Mouse (Mus musculus): ENCODE results near the gene Blmh. TPM values are rescaled to one million over a fixed set of nuclear protein-coding genes. Genes with fewer than 3 reads are reported as not detected.

Gene Blmh
- polyA plus RNA-seq, 1 experiment: 1.5 TPM

- peaks cover 6% of the 10 kb centered on the region; the same call in 1 of the 2 replicates for H3K27me3 ChIP-seq (ENCODE audit: control insufficient read depth)
- peaks cover 11% of the 10 kb centered on the region for H3K36me3 ChIP-seq (ENCODE audit: control insufficient read depth)
- no peaks in the 10 kb centered on the region for H3K9me3 ChIP-seq (ENCODE audit: control insufficient read depth, low read length)
- H3K4me1 ChIP-seq (ENCODE audit: control insufficient read depth): peaks cover 28% of the 10 kb centered on the region
- peak overlapping the region; percentile 85 for H3K4me3 ChIP-seq (replicated peaks)
- TF ChIP-seq GATA1 (IDR thresholded peaks at IDR 0.05; ENCODE audit: low read length): no peak
- TF ChIP-seq TAL1 (IDR thresholded peaks at IDR 0.05; ENCODE audit: low read length): no peak
These were observed 20.2 kb downstream of the Blmh start for GRCm38 (mm10) chr11:76944839-76945238.

DNA sequence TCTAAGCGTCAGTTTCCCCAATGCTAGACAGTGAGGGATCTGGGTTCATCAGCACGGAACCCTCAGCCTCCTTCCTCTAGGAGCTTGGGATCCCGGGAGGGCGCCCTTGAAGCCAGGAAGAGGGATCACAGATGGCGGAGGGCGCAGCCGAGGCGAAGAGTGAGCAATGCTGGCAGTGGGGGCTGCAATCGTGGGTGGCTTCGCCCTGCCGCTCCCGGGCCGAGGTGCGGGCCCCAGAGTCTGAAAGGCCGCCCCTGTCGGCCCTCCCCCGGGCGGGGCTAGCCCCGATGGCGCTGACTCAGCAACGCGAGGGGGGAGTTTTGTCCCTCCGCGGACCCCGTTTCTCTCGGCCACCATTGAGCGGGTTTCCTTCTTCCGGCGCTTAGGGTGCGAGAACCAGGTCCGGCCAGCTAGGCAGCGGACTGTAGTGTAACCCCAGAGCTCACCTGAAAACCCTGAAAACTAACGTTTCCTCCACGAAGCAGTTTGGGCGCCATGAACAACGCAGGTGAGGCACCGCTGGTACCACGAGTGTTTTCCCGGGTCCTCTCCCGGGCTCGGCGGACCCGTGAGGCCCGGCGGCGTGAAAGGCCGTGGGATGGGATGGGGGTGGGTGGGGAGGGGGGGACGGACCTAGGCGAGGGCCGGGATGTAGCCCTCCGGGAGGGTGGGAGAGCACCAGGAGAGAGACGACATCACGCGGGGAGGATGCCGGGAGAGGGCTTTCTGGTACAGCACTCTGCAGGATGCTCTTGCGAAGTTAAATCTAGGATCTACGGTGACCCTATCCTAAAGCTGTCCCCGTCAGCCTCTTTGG lies 21.0 kb downstream of the Blmh start:
- Histone ChIP-seq H3K9me3 (ENCODE audit: control insufficient read depth, low read length) (no peaks in the 10 kb centered on the region), H3K27me3 (ENCODE audit: control insufficient read depth) (peaks cover 4% of the 10 kb centered on the region; the same call in 1 of the 2 replicates), H3K36me3 (ENCODE audit: control insufficient read depth) (peaks cover 14% of the 10 kb centered on the region), H3K4me1 (ENCODE audit: control insufficient read depth) (peaks cover 26% of the 10 kb centered on the region), H3K4me3 (replicated peaks) (peak overlapping the region; percentile 85)
- TF ChIP-seq TAL1 (IDR thresholded peaks at IDR 0.05; ENCODE audit: low read length): no peak
- no peak for TF ChIP-seq GATA1 (IDR thresholded peaks at IDR 0.05; ENCODE audit: low read length)

DNA sequence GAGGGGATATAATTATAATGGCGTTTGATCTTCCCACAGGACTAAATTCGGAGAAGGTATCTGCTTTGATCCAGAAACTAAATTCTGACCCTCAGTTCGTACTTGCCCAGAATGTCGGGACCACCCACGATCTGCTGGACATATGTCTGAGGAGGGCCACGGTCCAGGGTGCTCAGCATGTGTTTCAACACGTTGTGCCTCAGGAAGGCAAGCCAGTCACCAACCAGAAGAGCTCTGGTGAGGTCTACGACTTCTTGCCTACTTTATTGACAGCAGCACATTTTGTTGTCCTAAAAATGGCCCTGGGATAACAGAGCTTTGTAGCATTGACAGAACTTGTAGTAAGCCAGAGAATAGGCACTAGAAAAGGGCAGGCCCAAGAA lies 21.6 kb downstream of the Blmh start:
- Histone ChIP-seq H3K4me3 (replicated peaks) (peak overlapping the region; percentile 85), H3K36me3 (ENCODE audit: control insufficient read depth) (peaks cover 20% of the 10 kb centered on the region), H3K9me3 (ENCODE audit: control insufficient read depth, low read length) (no peaks in the 10 kb centered on the region), H3K27me3 (ENCODE audit: control insufficient read depth) (peaks cover 4% of the 10 kb centered on the region; the same call in 1 of the 2 replicates), H3K4me1 (ENCODE audit: control insufficient read depth) (peaks cover 26% of the 10 kb centered on the region)
- no peak for TF ChIP-seq TAL1 (IDR thresholded peaks at IDR 0.05; ENCODE audit: low read length)
- TF ChIP-seq GATA1 (IDR thresholded peaks at IDR 0.05; ENCODE audit: low read length): no peak

DNA sequence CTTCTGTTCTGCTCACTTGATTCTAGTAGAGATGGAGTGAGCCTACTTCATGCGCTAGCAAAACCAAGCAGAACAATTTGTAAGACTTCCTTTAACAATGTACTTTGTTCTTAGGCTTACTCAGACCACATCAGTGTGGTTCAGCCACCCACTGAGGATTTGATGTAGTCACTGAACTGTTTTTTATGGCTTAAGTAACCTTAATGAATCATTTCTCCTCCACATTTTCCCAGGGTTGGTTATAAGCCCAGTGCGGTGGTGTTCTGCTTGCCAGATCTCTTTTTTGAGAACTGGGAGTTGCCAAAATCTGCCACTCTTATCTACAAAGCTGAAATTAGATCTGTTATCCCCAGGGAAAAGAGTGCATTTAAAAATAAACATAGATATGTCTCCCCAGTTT lies 28.9 kb downstream of the Blmh start:
- H3K4me3 ChIP-seq (replicated peaks): no peak overlapping the region
- H3K36me3 ChIP-seq (ENCODE audit: control insufficient read depth): peaks cover 80% of the 10 kb centered on the region
- TF ChIP-seq TAL1 (IDR thresholded peaks at IDR 0.05; ENCODE audit: low read length) (no peak), GATA1 (IDR thresholded peaks at IDR 0.05; ENCODE audit: low read length) (no peak)
- no peaks in the 10 kb centered on the region for H3K9me3 ChIP-seq (ENCODE audit: control insufficient read depth, low read length)
- no peaks in the 10 kb centered on the region for H3K4me1 ChIP-seq (ENCODE audit: control insufficient read depth)
- H3K27me3 ChIP-seq (ENCODE audit: control insufficient read depth): no peaks in the 10 kb centered on the region

- Histone ChIP-seq H3K27me3 (ENCODE audit: control insufficient read depth) (no peaks in the 10 kb centered on the region), H3K9me3 (ENCODE audit: control insufficient read depth, low read length) (no peaks in the 10 kb centered on the region), H3K36me3 (ENCODE audit: control insufficient read depth) (peaks cover 86% of the 10 kb centered on the region)
These were observed 41.1 kb downstream of the Blmh start for GRCm38 (mm10) chr11:76965703-76966102.

DNA sequence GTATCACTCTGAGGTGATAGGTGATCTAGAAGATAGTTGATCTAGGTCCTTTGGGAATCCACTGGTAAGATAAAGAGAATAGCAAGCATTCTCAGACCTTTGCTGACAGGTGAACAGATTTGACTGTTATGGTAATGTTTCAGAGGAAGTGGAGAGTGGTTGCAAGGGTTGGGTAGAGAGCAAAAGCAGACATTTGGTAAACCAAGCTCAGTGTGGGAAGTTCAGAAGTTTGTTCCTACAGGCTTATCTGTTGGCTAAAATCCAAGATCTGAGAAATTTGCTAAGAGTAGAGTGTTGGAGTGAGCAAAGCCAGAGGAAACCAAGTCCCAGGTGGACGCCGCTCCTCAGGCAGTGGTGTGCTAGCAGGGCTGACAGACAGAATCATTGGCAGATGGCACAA lies 45.7 kb downstream of the Blmh start:
- Histone ChIP-seq H3K4me3 (replicated peaks) (no peak overlapping the region), H3K27me3 (ENCODE audit: control insufficient read depth) (no peaks in the 10 kb centered on the region), H3K36me3 (ENCODE audit: control insufficient read depth) (peaks cover 86% of the 10 kb centered on the region), H3K4me1 (ENCODE audit: control insufficient read depth) (no peaks in the 10 kb centered on the region), H3K9me3 (ENCODE audit: control insufficient read depth, low read length) (no peaks in the 10 kb centered on the region)
- TF ChIP-seq GATA1 (IDR thresholded peaks at IDR 0.05; ENCODE audit: low read length) (no peak), TAL1 (IDR thresholded peaks at IDR 0.05; ENCODE audit: low read length) (no peak)

More at GRCm38 (mm10) chr11:76965703-76966102, 41.1 kb downstream of the Blmh start:
- TF ChIP-seq GATA1 (IDR thresholded peaks at IDR 0.05; ENCODE audit: low read length) (no peak), TAL1 (IDR thresholded peaks at IDR 0.05; ENCODE audit: low read length) (no peak)
- no peaks in the 10 kb centered on the region for H3K4me1 ChIP-seq (ENCODE audit: control insufficient read depth)
- no peak overlapping the region for H3K4me3 ChIP-seq (replicated peaks)

GRCm38 (mm10) chr11:76974680-76975319 lies 50.2 kb downstream of the Blmh start:
- H3K27me3 ChIP-seq (ENCODE audit: control insufficient read depth): no peaks in the 10 kb centered on the region
- H3K4me3 ChIP-seq (replicated peaks): no peak overlapping the region
- no peaks in the 10 kb centered on the region for H3K4me1 ChIP-seq (ENCODE audit: control insufficient read depth)
- TF ChIP-seq GATA1 (IDR thresholded peaks at IDR 0.05; ENCODE audit: low read length) (no peak), TAL1 (IDR thresholded peaks at IDR 0.05; ENCODE audit: low read length) (no peak)
- peaks cover 83% of the 10 kb centered on the region for H3K36me3 ChIP-seq (ENCODE audit: control insufficient read depth)
- H3K9me3 ChIP-seq (ENCODE audit: control insufficient read depth, low read length): no peaks in the 10 kb centered on the region

DNA sequence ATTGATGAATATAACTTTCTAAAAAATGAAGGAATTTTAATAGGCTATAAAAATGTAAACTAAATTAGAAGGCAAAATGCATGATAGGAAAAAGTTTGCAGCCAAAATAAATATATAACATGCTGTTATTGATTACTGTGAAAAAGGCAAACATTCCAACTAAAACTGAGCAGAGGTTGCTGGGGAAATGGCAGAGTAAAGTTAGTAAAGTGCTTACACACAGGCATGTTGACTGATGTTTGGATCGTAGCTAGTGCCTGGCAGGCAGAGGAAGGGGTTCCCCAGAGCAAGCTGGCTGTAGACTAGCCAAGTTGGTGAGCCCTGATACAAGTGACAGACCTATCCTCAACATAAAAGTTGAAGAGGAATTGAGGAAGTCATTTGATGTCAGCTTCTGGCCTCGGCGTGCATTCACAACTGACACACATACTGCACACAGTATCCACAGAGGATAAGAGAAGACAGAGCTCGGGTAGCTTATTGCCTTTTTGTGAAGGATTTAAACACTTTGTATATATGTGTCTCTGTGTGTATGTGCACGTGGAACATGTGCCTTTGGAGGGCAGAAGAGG lies 57.0 kb downstream of the Blmh start:
- TF ChIP-seq GATA1 (IDR thresholded peaks at IDR 0.05; ENCODE audit: low read length) (no peak), TAL1 (IDR thresholded peaks at IDR 0.05; ENCODE audit: low read length) (no peak)
- H3K4me1 ChIP-seq (ENCODE audit: control insufficient read depth): peaks cover 14% of the 10 kb centered on the region
- H3K9me3 ChIP-seq (ENCODE audit: control insufficient read depth, low read length): no peaks in the 10 kb centered on the region
- no peak overlapping the region for H3K4me3 ChIP-seq (replicated peaks)
- peaks cover 75% of the 10 kb centered on the region for H3K36me3 ChIP-seq (ENCODE audit: control insufficient read depth)
- no peaks in the 10 kb centered on the region for H3K27me3 ChIP-seq (ENCODE audit: control insufficient read depth)

- Histone ChIP-seq H3K4me1 (ENCODE audit: control insufficient read depth) (peaks cover 14% of the 10 kb centered on the region), H3K27me3 (ENCODE audit: control insufficient read depth) (no peaks in the 10 kb centered on the region), H3K4me3 (replicated peaks) (no peak overlapping the region), H3K36me3 (ENCODE audit: control insufficient read depth) (peaks cover 81% of the 10 kb centered on the region), H3K9me3 (ENCODE audit: control insufficient read depth, low read length) (no peaks in the 10 kb centered on the region)
- TF ChIP-seq GATA1 (IDR thresholded peaks at IDR 0.05; ENCODE audit: low read length) (no peak), TAL1 (IDR thresholded peaks at IDR 0.05; ENCODE audit: low read length) (no peak)
These were observed 57.8 kb downstream of the Blmh start for GRCm38 (mm10) chr11:76982415-76982814.

All from erythroblast, embryonic 14.5 days (primary cell).